Mouse (Mus musculus) layer of hippocampus, adult 2 months (tissue): ENCODE measurements around the gene Tspan17. TPM values are rescaled to one million over a fixed set of nuclear protein-coding genes. Genes with fewer than 3 reads are reported as not detected.

Experiments used
- DNase-seq, 2 experiments: peaks; one replicate each; pipeline ENCODE4 v3.0.0; 2022; ENCODE audit warnings: low spot score in 2 of 2
- H3K27ac ChIP-seq: fragments of 200-600 bp; 2 replicates; pipeline ENCODE4 v1.8.1; 2022
- H3K4me3 ChIP-seq: fragments of 200-600 bp; 2 replicates; pipeline ENCODE4 v1.8.1; 2022; ENCODE audit warnings: mild to moderate bottlenecking
- CTCF ChIP-seq: fragments of 200-600 bp; conservative IDR thresholded peaks from 2 replicates; pipeline ENCODE4 v1.8.1; 2022; ENCODE audit warnings: antibody characterized with exemption, mild to moderate bottlenecking, moderate library complexity
- total RNA-seq, 2 experiments: library from RNA; stranded (reverse); gene quantifications; 2 replicates each; pipeline ENCODE4 v1.2.3; 2021

The Tspan17 gene
- total RNA-seq, 2 experiments from 2014 or later, result 96.7 to 97.7 TPM

GRCm38 (mm10) chr13:54798740-54799139, 9.6 kb downstream of the Tspan17 start:
- no peak overlapping the region for H3K4me3 ChIP-seq
- peak overlapping the region; percentile 90 for H3K27ac ChIP-seq
- peak; percentile 65 to 78 for DNase-seq
- no peak for TF ChIP-seq CTCF

- DNase-seq, result peak; percentile 82 to 90
- H3K4me3 ChIP-seq, result no peak overlapping the region; the same call in 1 of the 2 replicates
- peak; percentile 98 for TF ChIP-seq CTCF
- peak overlapping the region; percentile 90 for H3K27ac ChIP-seq
Measured at GRCm38 (mm10) chr13:54799701-54800100, 10.5 kb downstream of the Tspan17 start.

- no peak for TF ChIP-seq CTCF
- no peak for DNase-seq
- no peak overlapping the region for H3K4me3 ChIP-seq
- H3K27ac ChIP-seq, result peak overlapping the region; percentile 90
Measured at GRCm38 (mm10) chr13:54800206-54800605, 11.0 kb downstream of the Tspan17 start.

GRCm38 (mm10) chr13:54803010-54803409, 13.8 kb downstream of the Tspan17 start:
- no peak for DNase-seq
- Histone ChIP-seq H3K27ac (no peak overlapping the region), H3K4me3 (no peak overlapping the region)
- peak; percentile 69 for TF ChIP-seq CTCF

GRCm38 (mm10) chr13:54805134-54805838, 16.1 kb downstream of the Tspan17 start:
- Histone ChIP-seq H3K4me3 (no peak overlapping the region), H3K27ac (no peak overlapping the region)
- peak; percentile 90 for TF ChIP-seq CTCF
- peak in 1 of 2 experiments; percentile 73 for DNase-seq

- Histone ChIP-seq H3K27ac (no peak overlapping the region), H3K4me3 (no peak overlapping the region)
- DNase-seq, result no peak
- TF ChIP-seq CTCF, result no peak
Measured at GRCm38 (mm10) chr13:54806434-54806976, 17.3 kb downstream of the Tspan17 start.

GRCm38 (mm10) chr13:54808067-54808466, 18.9 kb downstream of the Tspan17 start:
- Histone ChIP-seq H3K4me3 (no peak overlapping the region), H3K27ac (peak overlapping the region; percentile 65; the same call in 1 of the 2 replicates)
- TF ChIP-seq CTCF, result no peak
- no peak for DNase-seq

GRCm38 (mm10) chr13:54811476-54811875, 22.3 kb downstream of the Tspan17 start:
- peak overlapping the region; percentile 23; the same call in 1 of the 2 replicates for H3K27ac ChIP-seq
- TF ChIP-seq CTCF, result no peak
- DNase-seq, result no peak

GRCm38 (mm10) chr13:54813381-54813780, 24.2 kb downstream of the Tspan17 start:
- TF ChIP-seq CTCF, result no peak
- no peak overlapping the region for H3K27ac ChIP-seq
- H3K4me3 ChIP-seq, result no peak overlapping the region
- no peak for DNase-seq

More at GRCm38 (mm10) chr13:54811476-54811875, 22.3 kb downstream of the Tspan17 start:
- H3K4me3 ChIP-seq, result no peak overlapping the region

GRCm38 (mm10) chr13:54818399-54819254, 29.4 kb downstream of the Tspan17 start:
- no peak for DNase-seq
- Histone ChIP-seq H3K4me3 (no peak overlapping the region), H3K27ac (no peak overlapping the region)
- TF ChIP-seq CTCF, result no peak

GRCm38 (mm10) chr13:54821106-54821505, 31.9 kb downstream of the Tspan17 start:
- no peak for TF ChIP-seq CTCF
- Histone ChIP-seq H3K4me3 (no peak overlapping the region), H3K27ac (no peak overlapping the region)
- no peak for DNase-seq

GRCm38 (mm10) chr13:54821931-54822330, 32.8 kb downstream of the Tspan17 start:
- no peak for TF ChIP-seq CTCF
- Histone ChIP-seq H3K27ac (no peak overlapping the region), H3K4me3 (no peak overlapping the region)
- no peak for DNase-seq
